Mouse (Mus musculus) adrenal gland, adult (tissue): ENCODE data around the gene Olfr8.
"Not testable (repeated sequence)": the region's sequence is repeated elsewhere in the genome, so short reads cannot be mapped to it uniquely, and the experiment has no call there.

Experiments used
- DNase-seq, 2 experiments: peaks; one replicate each; pipeline ENCODE4 v3.0.0; 2022 to 2023; ENCODE audit warnings: low spot score in 1 of 2; ENCODE audit not compliant: inconsistent age in 2 of 2

Olfr8 gene

GRCm38 (mm10) chr10:78950336-78950735, at the start of gene Olfr8:
Gene Olfr8, plus strand, starts transcription at chr10:78950636.
- not testable (repeated sequence) for DNase-seq

- DNase-seq, result not testable (repeated sequence)
Observed at GRCm38 (mm10) chr10:78912871-78913270, 37.6 kb upstream of the Olfr8 start, which contains the start of gene Olfr1354. Gene Olfr1354, plus strand, starts transcription at chr10:78913171.

GRCm38 (mm10) chr10:78963009-78963408, 12.6 kb downstream of the Olfr8 start, which contains the start of gene Olfr1353:
Gene Olfr1353, plus strand, starts transcription at chr10:78963309.
- not testable (repeated sequence) for DNase-seq

GRCm38 (mm10) chr10:78980750-78981149, 30.3 kb downstream of the Olfr8 start, which contains the start of gene Olfr1352:
Gene Olfr1352, plus strand, starts transcription at chr10:78981050.
- DNase-seq, result no peak
